Mouse (Mus musculus) brain, embryonic 14.5 days (tissue): ENCODE measurements around the gene Osbpl8. TPM values are rescaled to one million over a fixed set of nuclear protein-coding genes. Genes with fewer than 3 reads are reported as not detected.
A peak's percentile ranks its signal among the peaks of the same experiment; 100 is the strongest.
"Not testable (repeated sequence)": the region's sequence is repeated elsewhere in the genome, so short reads cannot be mapped to it uniquely, and the experiment has no call there.

Experiments used
- DNase-seq: peaks from one replicate; pipeline ENCODE4 v3.0.0-alpha.2; 2011; ENCODE audit warnings: low read depth
- CTCF ChIP-seq: fragments of 200-500 bp; IDR thresholded peaks from 2 replicates; pipeline ENCODE4 v1.5.1; 2012; ENCODE audit warnings: inconsistent platforms, mild to moderate bottlenecking, moderate library complexity, borderline replicate concordance; ENCODE audit not compliant: insufficient read depth, insufficient read length; ENCODE audit errors: extremely low read depth
- POLR2A ChIP-seq: fragments of 200-500 bp; IDR thresholded peaks from 2 replicates; pipeline ENCODE4 v1.6.1; 2012; ENCODE audit warnings: mild to moderate bottlenecking, inconsistent platforms, borderline replicate concordance; ENCODE audit not compliant: poor library complexity, insufficient read depth, insufficient read length, severe bottlenecking; ENCODE audit errors: extremely low read depth
- polyA plus RNA-seq: library from polyadenylated mRNA; depleted of rRNA; stranded (reverse); fragments of >200 nt; gene quantifications from 2 replicates; pipeline ENCODE4 v1.2.3, GENCODE M21; 2012

Osbpl8 gene
- polyA plus RNA-seq, 1 experiment, result 24.2 TPM

- TF ChIP-seq CTCF (no peak), POLR2A (no peak)
- peak; percentile 59 for DNase-seq
Observed at GRCm38 (mm10) chr10:111223218-111223830, 58.8 kb downstream of the Osbpl8 start.

- DNase-seq, result no peak
- no peak for TF ChIP-seq CTCF
- TF ChIP-seq POLR2A, result no peak
Observed at GRCm38 (mm10) chr10:111224696-111225095, 60.1 kb downstream of the Osbpl8 start.

- DNase-seq, result peak; percentile 94
- TF ChIP-seq CTCF (peak; percentile 91), POLR2A (no peak)
Observed at GRCm38 (mm10) chr10:111226508-111226907, 62.0 kb downstream of the Osbpl8 start.

GRCm38 (mm10) chr10:111232237-111232636 is 67.7 kb downstream of the Osbpl8 start:
- DNase-seq, result not testable (repeated sequence)

GRCm38 (mm10) chr10:111233476-111234130 is 69.1 kb downstream of the Osbpl8 start:
- no peak for TF ChIP-seq POLR2A
- no peak for TF ChIP-seq CTCF

GRCm38 (mm10) chr10:111234450-111235288 is 70.1 kb downstream of the Osbpl8 start:
- DNase-seq, result no peak
- TF ChIP-seq CTCF (no peak), POLR2A (no peak)

More at GRCm38 (mm10) chr10:111233476-111234130, 69.1 kb downstream of the Osbpl8 start:
- no peak for DNase-seq

- DNase-seq, result no peak
- TF ChIP-seq POLR2A, result no peak
- no peak for TF ChIP-seq CTCF
Observed at GRCm38 (mm10) chr10:111235289-111235570, 70.7 kb downstream of the Osbpl8 start.

- TF ChIP-seq POLR2A (no peak), CTCF (no peak)
- DNase-seq, result no peak
Observed at GRCm38 (mm10) chr10:111237434-111237833, 72.9 kb downstream of the Osbpl8 start.

- peak; percentile 28 for DNase-seq
- no peak for TF ChIP-seq POLR2A
Observed at GRCm38 (mm10) chr10:111242677-111243076, 78.1 kb downstream of the Osbpl8 start.

- no peak for TF ChIP-seq POLR2A
- TF ChIP-seq CTCF, result no peak
- peak; percentile 61 for DNase-seq
Observed at GRCm38 (mm10) chr10:111247609-111248008, 83.1 kb downstream of the Osbpl8 start.

GRCm38 (mm10) chr10:111248177-111248576 is 83.6 kb downstream of the Osbpl8 start:
- TF ChIP-seq CTCF, result no peak
- TF ChIP-seq POLR2A, result no peak
- DNase-seq, result peak; percentile 80

- no peak for TF ChIP-seq CTCF
- no peak for TF ChIP-seq POLR2A
- no peak for DNase-seq
Observed at GRCm38 (mm10) chr10:111250192-111250591, 85.6 kb downstream of the Osbpl8 start.
